Mouse (Mus musculus): Measurements from ENCODE around the gene Kmo.

DNA sequence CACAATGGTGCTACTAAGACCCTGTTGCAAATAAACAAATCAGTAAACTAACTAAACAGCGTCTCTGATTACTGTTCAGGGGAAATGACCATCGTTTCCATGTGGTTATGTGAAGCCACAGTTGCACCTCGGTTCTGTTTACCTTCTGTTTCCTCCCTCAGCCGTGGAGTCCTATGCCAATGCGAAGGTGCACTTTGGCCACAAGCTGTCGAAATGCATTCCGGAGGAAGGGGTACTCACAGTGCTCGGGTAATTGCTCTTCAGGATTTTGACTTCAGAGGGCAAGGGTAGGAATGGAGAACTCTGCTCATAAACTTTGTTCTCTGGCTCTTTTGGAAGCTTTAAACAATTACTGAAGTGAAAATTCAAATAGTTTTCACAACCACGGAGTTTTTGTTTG, 26.8 kb downstream of the Kmo start:
- TF ChIP-seq CTCF (IDR thresholded peaks at IDR 0.05), result no peak
- no peak for TF ChIP-seq POLR2A (IDR thresholded peaks at IDR 0.05; ENCODE audit: insufficient read depth, low read depth, low read length)
